Mouse (Mus musculus): ENCODE results near the gene Evpl. TPM values are rescaled to one million over a fixed set of nuclear protein-coding genes. Genes with fewer than 3 reads are reported as not detected.
"Not testable (repeated sequence)": the region's sequence is repeated elsewhere in the genome, so short reads cannot be mapped to it uniquely, and the experiment has no call there.

The Evpl gene
- polyA plus RNA-seq (2012; ENCODE audit: insufficient read depth, insufficient read length, missing spikeins), result not detected in 2 replicates

- H3K4me3 ChIP-seq (ENCODE audit: insufficient read depth, low read length), result no peak within 1 kb of the TSS
- H3K4me1 ChIP-seq (ENCODE audit: control insufficient read depth, insufficient read depth, low read length), result no peaks in the 10 kb centered on the region
- H3K27ac ChIP-seq (ENCODE audit: insufficient read depth, low read depth, low read length), result no peak within 1 kb of the TSS
- TF ChIP-seq POLR2A (IDR thresholded peaks at IDR 0.05; ENCODE audit: borderline replicate concordance, low read depth, low read length) (no peak), CTCF (IDR thresholded peaks at IDR 0.05; ENCODE audit: low read depth, low read length) (no peak)
Observed at GRCm38 (mm10) chr11:116237742-116238395, at the start of gene Evpl. Gene Evpl (minus strand): TSS chr11:116238077.

GRCm38 (mm10) chr11:116287351-116287750, 49.5 kb upstream of the Evpl start:
- H3K27ac ChIP-seq (ENCODE audit: insufficient read depth, low read depth, low read length), result no peak overlapping the region
- no peak overlapping the region for H3K4me3 ChIP-seq (ENCODE audit: insufficient read depth, low read length)
- H3K4me1 ChIP-seq (ENCODE audit: control insufficient read depth, insufficient read depth, low read length), result no peaks in the 10 kb centered on the region
- TF ChIP-seq CTCF (IDR thresholded peaks at IDR 0.05; ENCODE audit: low read depth, low read length) (no peak), POLR2A (IDR thresholded peaks at IDR 0.05; ENCODE audit: borderline replicate concordance, low read depth, low read length) (no peak)

- TF ChIP-seq POLR2A (IDR thresholded peaks at IDR 0.05; ENCODE audit: borderline replicate concordance, low read depth, low read length) (no peak), CTCF (IDR thresholded peaks at IDR 0.05; ENCODE audit: low read depth, low read length) (no peak)
- Histone ChIP-seq H3K27ac (ENCODE audit: insufficient read depth, low read depth, low read length) (no peak overlapping the region), H3K4me1 (ENCODE audit: control insufficient read depth, insufficient read depth, low read length) (peaks cover 9% of the 10 kb centered on the region; the same call in 1 of the 2 replicates), H3K4me3 (ENCODE audit: insufficient read depth, low read length) (no peak overlapping the region)
Observed at GRCm38 (mm10) chr11:116285770-116286191, 47.9 kb upstream of the Evpl start.

GRCm38 (mm10) chr11:116283982-116284381, 46.1 kb upstream of the Evpl start:
- TF ChIP-seq CTCF (IDR thresholded peaks at IDR 0.05; ENCODE audit: low read depth, low read length) (no peak), POLR2A (IDR thresholded peaks at IDR 0.05; ENCODE audit: borderline replicate concordance, low read depth, low read length) (no peak)
- no peak overlapping the region for H3K4me3 ChIP-seq (ENCODE audit: insufficient read depth, low read length)
- H3K4me1 ChIP-seq (ENCODE audit: control insufficient read depth, insufficient read depth, low read length), result peaks cover 9% of the 10 kb centered on the region; the same call in 1 of the 2 replicates
- no peak overlapping the region for H3K27ac ChIP-seq (ENCODE audit: insufficient read depth, low read depth, low read length)

- peaks cover 9% of the 10 kb centered on the region; the same call in 1 of the 2 replicates for H3K4me1 ChIP-seq (ENCODE audit: control insufficient read depth, insufficient read depth, low read length)
- H3K27ac ChIP-seq (ENCODE audit: insufficient read depth, low read depth, low read length), result no peak overlapping the region
- no peak overlapping the region for H3K4me3 ChIP-seq (ENCODE audit: insufficient read depth, low read length)
Observed at GRCm38 (mm10) chr11:116282912-116283521, 45.1 kb upstream of the Evpl start.

GRCm38 (mm10) chr11:116282089-116282488, 44.2 kb upstream of the Evpl start:
- TF ChIP-seq CTCF (IDR thresholded peaks at IDR 0.05; ENCODE audit: low read depth, low read length) (no peak), POLR2A (IDR thresholded peaks at IDR 0.05; ENCODE audit: borderline replicate concordance, low read depth, low read length) (no peak)
- Histone ChIP-seq H3K27ac (ENCODE audit: insufficient read depth, low read depth, low read length) (no peak overlapping the region), H3K4me1 (ENCODE audit: control insufficient read depth, insufficient read depth, low read length) (peaks cover 9% of the 10 kb centered on the region; the same call in 1 of the 2 replicates), H3K4me3 (ENCODE audit: insufficient read depth, low read length) (peak overlapping the region; percentile 42)

More at GRCm38 (mm10) chr11:116282912-116283521, 45.1 kb upstream of the Evpl start:
- no peak for TF ChIP-seq CTCF (IDR thresholded peaks at IDR 0.05; ENCODE audit: low read depth, low read length)
- TF ChIP-seq POLR2A (IDR thresholded peaks at IDR 0.05; ENCODE audit: borderline replicate concordance, low read depth, low read length), result no peak

- H3K4me1 ChIP-seq (ENCODE audit: control insufficient read depth, insufficient read depth, low read length), result peaks cover 9% of the 10 kb centered on the region; the same call in 1 of the 2 replicates
- H3K4me3 ChIP-seq (ENCODE audit: insufficient read depth, low read length), result peak overlapping the region; percentile 42
- TF ChIP-seq POLR2A (IDR thresholded peaks at IDR 0.05; ENCODE audit: borderline replicate concordance, low read depth, low read length), result no peak
- TF ChIP-seq CTCF (IDR thresholded peaks at IDR 0.05; ENCODE audit: low read depth, low read length), result no peak
- no peak overlapping the region for H3K27ac ChIP-seq (ENCODE audit: insufficient read depth, low read depth, low read length)
Observed at GRCm38 (mm10) chr11:116281671-116282070, 43.8 kb upstream of the Evpl start.

GRCm38 (mm10) chr11:116280751-116281663, 43.1 kb upstream of the Evpl start, which contains the start of gene Galr2:
Gene Galr2 (plus strand): TSS chr11:116280939.
- H3K4me1 ChIP-seq (ENCODE audit: control insufficient read depth, insufficient read depth, low read length), result peaks cover 9% of the 10 kb centered on the region; the same call in 1 of the 2 replicates
- H3K27ac ChIP-seq (ENCODE audit: insufficient read depth, low read depth, low read length), result no peak within 1 kb of the TSS
- H3K4me3 ChIP-seq (ENCODE audit: insufficient read depth, low read length), result peak within 1 kb of the TSS; percentile 42
- no peak for TF ChIP-seq POLR2A (IDR thresholded peaks at IDR 0.05; ENCODE audit: borderline replicate concordance, low read depth, low read length)
- no peak for TF ChIP-seq CTCF (IDR thresholded peaks at IDR 0.05; ENCODE audit: low read depth, low read length)

GRCm38 (mm10) chr11:116277184-116277583, 39.3 kb upstream of the Evpl start:
- H3K4me1 ChIP-seq (ENCODE audit: control insufficient read depth, insufficient read depth, low read length), result peaks cover 16% of the 10 kb centered on the region
- not testable (repeated sequence) for H3K27ac ChIP-seq (ENCODE audit: insufficient read depth, low read depth, low read length); H3K4me3 ChIP-seq (ENCODE audit: insufficient read depth, low read length)

Data from bone marrow macrophage, adult 2 months (primary cell).